Mouse (Mus musculus): Measurements from ENCODE around the gene Unkl. TPM values are rescaled to one million over a fixed set of nuclear protein-coding genes. Genes with fewer than 3 reads are reported as not detected.

Gene Unkl
- total RNA-seq, 1 experiment: 14.8 TPM

DNA sequence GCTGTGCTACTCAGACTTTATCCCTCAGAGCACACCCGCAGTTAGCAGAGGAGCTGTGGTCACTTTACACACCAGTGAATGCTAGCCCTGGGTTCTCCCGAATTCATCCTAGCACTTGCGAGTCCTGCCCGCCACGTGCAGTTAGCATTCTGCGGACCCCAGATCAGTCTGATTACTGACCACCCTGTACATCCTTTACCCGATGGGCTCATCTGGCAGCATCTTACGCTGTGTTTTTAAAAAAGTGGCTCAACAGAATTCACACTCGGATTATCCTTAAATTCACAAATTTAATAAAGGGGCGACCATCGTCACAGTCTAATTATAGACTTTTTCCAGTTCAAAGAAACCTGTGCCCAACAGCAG lies 430 bp upstream of the Unkl start:
- in situ Hi-C loops (cut with MboI; ENCODE audit: low sequenced_read_pairs in 2 of 2, unreplicated experiment in 2 of 2): no loop called here
- no peak overlapping the region for H3K27ac ChIP-seq (ENCODE audit: insufficient read depth, low read depth, low read length, poor library complexity, severe bottlenecking)
- H3K4me3 ChIP-seq (ENCODE audit: insufficient read depth in 1 of 2, low read depth in 1 of 2, low read length in 2 of 2, poor library complexity in 1 of 2, severe bottlenecking in 1 of 2): peak overlapping the region; percentile 40 to 92
- no peaks in the 10 kb centered on the region for H3K9me3 ChIP-seq (ENCODE audit: control insufficient read depth, insufficient read depth, low read depth, low read length)
- peak overlapping the region; percentile 41; the same call in 1 of the 2 replicates for H3K9ac ChIP-seq (ENCODE audit: insufficient read depth, low read depth, low read length, poor library complexity, severe bottlenecking)
- H3K4me1 ChIP-seq (ENCODE audit: control insufficient read depth in 2 of 2, insufficient read depth in 2 of 2, low read length in 2 of 2, poor library complexity in 1 of 2): peaks cover 0 to 2% of the 10 kb centered on the region in 2 experiments; a peak in 1 of 4 replicates
- TF ChIP-seq MAFK (IDR thresholded peaks at IDR 0.05; ENCODE audit: insufficient read depth, low read depth, low read length): no peak
- no peak for TF ChIP-seq ZC3H11A (IDR thresholded peaks at IDR 0.05; ENCODE audit: borderline replicate concordance, low read depth, low read length)
- no peak for TF ChIP-seq ZNF384 (IDR thresholded peaks at IDR 0.05; ENCODE audit: low read depth, low read length)
- no peak for TF ChIP-seq HCFC1 (IDR thresholded peaks at IDR 0.05; ENCODE audit: borderline replicate concordance, insufficient read depth, low read length)
- no peak for TF ChIP-seq CHD2 (IDR thresholded peaks at IDR 0.05; ENCODE audit: low read depth, low read length)
- DNase-seq (ENCODE audit: low read depth, low spot score): no peak
- H3K36me3 ChIP-seq (ENCODE audit: control insufficient read depth, insufficient read depth, low read length, poor library complexity, severe bottlenecking): peaks cover 9% of the 10 kb centered on the region; the same call in 1 of the 2 replicates

DNA sequence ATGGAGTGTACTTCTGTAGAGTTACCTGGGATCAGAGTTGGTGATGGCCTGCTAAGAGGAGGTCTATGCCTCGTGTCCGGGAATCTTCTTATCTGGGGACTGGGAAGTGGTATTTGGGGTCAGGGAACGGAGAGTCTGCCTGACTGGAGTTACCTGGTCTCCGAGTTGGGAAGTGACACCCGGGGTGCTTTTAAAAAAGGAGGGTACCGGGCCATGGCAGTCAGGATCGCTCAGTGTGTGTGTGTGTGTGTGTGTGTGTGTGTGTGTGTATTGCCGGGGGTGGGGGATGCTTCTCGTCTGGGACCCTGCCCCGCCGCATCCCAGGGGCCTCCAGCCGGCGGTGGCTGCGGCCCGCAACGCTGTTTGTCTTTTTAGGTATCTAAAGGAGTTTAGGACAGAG lies 894 bp downstream of the Unkl start:
- in situ Hi-C loops (cut with MboI; ENCODE audit: low sequenced_read_pairs in 2 of 2, unreplicated experiment in 2 of 2): no loop called here
- Histone ChIP-seq H3K4me3 (ENCODE audit: insufficient read depth in 1 of 2, low read depth in 1 of 2, low read length in 2 of 2, poor library complexity in 1 of 2, severe bottlenecking in 1 of 2) (peak overlapping the region; percentile 90 to 92), H3K27ac (ENCODE audit: insufficient read depth, low read depth, low read length, poor library complexity, severe bottlenecking) (no peak overlapping the region), H3K9ac (ENCODE audit: insufficient read depth, low read depth, low read length, poor library complexity, severe bottlenecking) (peak overlapping the region; percentile 88), H3K9me3 (ENCODE audit: control insufficient read depth, insufficient read depth, low read depth, low read length) (no peaks in the 10 kb centered on the region), H3K36me3 (ENCODE audit: control insufficient read depth, insufficient read depth, low read length, poor library complexity, severe bottlenecking) (peaks cover 9% of the 10 kb centered on the region; the same call in 1 of the 2 replicates), H3K4me1 (ENCODE audit: control insufficient read depth in 2 of 2, insufficient read depth in 2 of 2, low read length in 2 of 2, poor library complexity in 1 of 2) (peaks cover 0 to 2% of the 10 kb centered on the region in 2 experiments; a peak in 1 of 4 replicates)
- TF ChIP-seq CHD2 (IDR thresholded peaks at IDR 0.05; ENCODE audit: low read depth, low read length) (no peak), MAFK (IDR thresholded peaks at IDR 0.05; ENCODE audit: insufficient read depth, low read depth, low read length) (no peak), HCFC1 (IDR thresholded peaks at IDR 0.05; ENCODE audit: borderline replicate concordance, insufficient read depth, low read length) (no peak), ZC3H11A (IDR thresholded peaks at IDR 0.05; ENCODE audit: borderline replicate concordance, low read depth, low read length) (no peak), ZNF384 (IDR thresholded peaks at IDR 0.05; ENCODE audit: low read depth, low read length) (no peak)
- DNase-seq (ENCODE audit: low read depth, low spot score): no peak

DNA sequence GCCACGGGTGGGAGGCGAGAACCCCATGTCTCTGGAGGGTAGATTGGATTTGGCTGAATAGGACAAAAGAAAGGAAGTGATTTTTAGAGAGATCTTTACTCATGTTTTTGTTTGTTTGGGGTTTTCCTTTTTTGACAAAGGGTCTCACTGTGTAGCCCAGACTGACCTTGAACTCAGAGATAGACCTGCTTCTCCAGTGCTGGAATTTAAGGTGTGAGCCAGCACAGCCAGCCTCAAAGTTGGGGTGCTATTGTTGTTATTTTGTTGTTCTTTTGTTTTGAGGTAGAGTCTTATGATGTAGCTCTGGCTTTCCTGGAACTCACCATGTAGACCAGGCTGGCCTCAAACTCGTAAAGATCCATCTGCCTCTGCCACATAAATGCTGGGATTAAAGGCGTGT lies 14.2 kb downstream of the Unkl start:
- TF ChIP-seq CHD2 (IDR thresholded peaks at IDR 0.05; ENCODE audit: low read depth, low read length) (no peak), HCFC1 (IDR thresholded peaks at IDR 0.05; ENCODE audit: borderline replicate concordance, insufficient read depth, low read length) (no peak), ZC3H11A (IDR thresholded peaks at IDR 0.05; ENCODE audit: borderline replicate concordance, low read depth, low read length) (no peak), MAFK (IDR thresholded peaks at IDR 0.05; ENCODE audit: insufficient read depth, low read depth, low read length) (no peak), ZNF384 (IDR thresholded peaks at IDR 0.05; ENCODE audit: low read depth, low read length) (no peak)
- H3K4me3 ChIP-seq (ENCODE audit: insufficient read depth in 1 of 2, low read depth in 1 of 2, low read length in 2 of 2, poor library complexity in 1 of 2, severe bottlenecking in 1 of 2): no peak overlapping the region
- H3K36me3 ChIP-seq (ENCODE audit: control insufficient read depth, insufficient read depth, low read length, poor library complexity, severe bottlenecking): peaks cover 29% of the 10 kb centered on the region; the same call in 1 of the 2 replicates
- H3K9ac ChIP-seq (ENCODE audit: insufficient read depth, low read depth, low read length, poor library complexity, severe bottlenecking): no peak overlapping the region
- no peaks in the 10 kb centered on the region for H3K4me1 ChIP-seq (ENCODE audit: control insufficient read depth in 2 of 2, insufficient read depth in 2 of 2, low read length in 2 of 2, poor library complexity in 1 of 2)
- no peaks in the 10 kb centered on the region for H3K9me3 ChIP-seq (ENCODE audit: control insufficient read depth, insufficient read depth, low read depth, low read length)
- no peak overlapping the region for H3K27ac ChIP-seq (ENCODE audit: insufficient read depth, low read depth, low read length, poor library complexity, severe bottlenecking)
- no peak for DNase-seq (ENCODE audit: low read depth, low spot score)
- in situ Hi-C loops (cut with MboI; ENCODE audit: low sequenced_read_pairs in 2 of 2, unreplicated experiment in 2 of 2): no loop called here

DNA sequence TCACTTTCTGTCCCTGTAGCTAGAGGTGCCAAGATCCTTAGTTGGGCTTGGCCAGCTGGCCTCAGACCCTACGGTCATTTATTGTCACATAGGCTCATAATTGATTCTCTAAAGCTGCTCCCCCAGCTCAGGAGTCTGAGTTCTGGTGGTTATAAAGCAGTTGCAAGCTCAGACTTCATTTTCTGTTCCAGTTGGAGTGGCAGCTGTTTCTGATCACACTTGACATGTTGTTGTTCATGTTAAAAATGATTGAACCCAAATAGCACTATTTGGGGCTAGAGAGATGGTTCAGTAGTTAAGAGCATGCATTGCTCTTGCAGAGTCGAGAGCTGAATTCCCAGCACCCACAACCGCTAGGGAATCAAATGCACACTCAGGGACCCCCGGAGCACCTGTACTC lies 21.8 kb downstream of the Unkl start:
- no peak for DNase-seq (ENCODE audit: low read depth, low spot score)
- in situ Hi-C loops (cut with MboI; ENCODE audit: low sequenced_read_pairs in 2 of 2, unreplicated experiment in 2 of 2): no loop called here
- Histone ChIP-seq H3K36me3 (ENCODE audit: control insufficient read depth, insufficient read depth, low read length, poor library complexity, severe bottlenecking) (peaks cover 35% of the 10 kb centered on the region; the same call in 1 of the 2 replicates), H3K4me3 (ENCODE audit: insufficient read depth in 1 of 2, low read depth in 1 of 2, low read length in 2 of 2, poor library complexity in 1 of 2, severe bottlenecking in 1 of 2) (no peak overlapping the region), H3K9ac (ENCODE audit: insufficient read depth, low read depth, low read length, poor library complexity, severe bottlenecking) (no peak overlapping the region), H3K4me1 (ENCODE audit: control insufficient read depth in 2 of 2, insufficient read depth in 2 of 2, low read length in 2 of 2, poor library complexity in 1 of 2) (no peaks in the 10 kb centered on the region), H3K9me3 (ENCODE audit: control insufficient read depth, insufficient read depth, low read depth, low read length) (no peaks in the 10 kb centered on the region), H3K27ac (ENCODE audit: insufficient read depth, low read depth, low read length, poor library complexity, severe bottlenecking) (no peak overlapping the region)
- no peak for TF ChIP-seq CHD2 (IDR thresholded peaks at IDR 0.05; ENCODE audit: low read depth, low read length)

All from ES-E14 (cell line).